Mouse (Mus musculus): ENCODE results near the gene Tead1.

GRCm38 (mm10) chr7:112851281-112851744, 172.2 kb downstream of the Tead1 start:
- no peak for TF ChIP-seq CTCF (IDR thresholded peaks at IDR 0.05; ENCODE audit: low read depth, low read length)
- TF ChIP-seq TAL1 (conservative IDR thresholded peaks at IDR 0.05; ENCODE audit: low read depth, low read length) = no peak
- TF ChIP-seq GATA1 (IDR thresholded peaks at IDR 0.05; ENCODE audit: borderline replicate concordance, low read length) = no peak
- no peak for TF ChIP-seq POLR2AphosphoS5 (IDR thresholded peaks at IDR 0.05; ENCODE audit: insufficient replicate concordance, low read depth, low read length)
- no peak for TF ChIP-seq GATA2 (IDR thresholded peaks at IDR 0.05; ENCODE audit: borderline replicate concordance, low read depth, low read length)
